ENCODE assay signal across 19 mouse cellular contexts in genomic region chr5:97983375-97983774, GRCm38 (mm10). TPM values are rescaled to one million over a fixed set of nuclear protein-coding genes. Genes with fewer than 3 reads are reported as not detected.
DNase-seq lines count a peak whose midpoint lies in the region; ATAC-seq and TF ChIP-seq lines count a peak whose summit lies in the region.
"Had no signal": no experiment of that assay in that cellular context is flagged by ENCODE, and none has a peak within 500 bp of the region (broad histone marks: within the 10 kb centered on the region; RNA-seq: fewer than 3 reads in every experiment).

No protein-coding gene starts in this region.

- peak; percentile 64 for DNase-seq in 416B (ENCODE audit: low read depth)
- DNase-seq in CD4-positive, CD25-positive, alpha-beta regulatory T cell, adult 2 months (ENCODE audit: low read depth, low spot score) = peak; percentile 73
- DNase-seq in induced T-regulatory cell, adult 2 months (ENCODE audit: low read depth) = peak; percentile 75
- peak; percentile 72 for DNase-seq in thymus, adult 2 months
- no peak for DNase-seq in adrenal gland, adult 18-20 months (ENCODE audit: low spot score in 2 of 2)
- no peak for DNase-seq in right cerebral cortex, postnatal 4 days
- no peak for DNase-seq in heart, postnatal 4 days
- DNase-seq: adrenal gland, postnatal 36 days; cerebellum, adult 2 months; forebrain, postnatal 0 days; kidney, adult 8-10 months; lung, adult 2 months; lung, postnatal 36 days had no signal

- peaks cover 13% of the 10 kb centered on the region for H3K4me1 ChIP-seq in thymus, adult 2 months (replicated peaks; ENCODE audit: control insufficient read depth, insufficient read depth, low read length)

- 18% methylated on average over 9 of the region's 9 CpGs for WGBS in thymus, adult 2 months

- no peaks in the 10 kb centered on the region for H3K27me3 ChIP-seq in thymus, adult 2 months (ENCODE audit: control insufficient read depth, insufficient read depth, low read length)
- H3K27me3 ChIP-seq: embryonic facial prominence, embryonic 13.5 days; midbrain, embryonic 12.5 days; neural tube, embryonic 15.5 days had no signal

- TF ChIP-seq CTCF in thymus, adult 2 months (IDR thresholded peaks at IDR 0.05; ENCODE audit: borderline replicate concordance, control insufficient read depth, extremely low read depth, insufficient read depth, low read length, poor library complexity) = no peak

- no peak overlapping the region for H3K4me3 ChIP-seq in thymus, adult 2 months (ENCODE audit: control insufficient read depth, insufficient read depth, low read length)
- H3K4me3 ChIP-seq: embryonic facial prominence, embryonic 13.5 days; limb, embryonic 10.5 days; midbrain, embryonic 12.5 days; neural tube, embryonic 15.5 days had no signal

- TF ChIP-seq POLR2A in thymus, adult 2 months (IDR thresholded peaks at IDR 0.05; ENCODE audit: control insufficient read depth, extremely low read depth, insufficient read depth, low read length, poor library complexity) = no peak

- no peaks in the 10 kb centered on the region for H3K36me3 ChIP-seq in thymus, adult 2 months (ENCODE audit: control insufficient read depth, insufficient read depth, low read length)
- H3K36me3 ChIP-seq: neural tube, embryonic 15.5 days had no signal

- peak overlapping the region; percentile 21; the same call in 1 of the 2 replicates for H3K27ac ChIP-seq in thymus, adult 2 months (ENCODE audit: control insufficient read depth, insufficient read depth, low read length)
- H3K27ac ChIP-seq: embryonic facial prominence, embryonic 13.5 days; hindbrain, postnatal 0 days; limb, embryonic 10.5 days; midbrain, embryonic 12.5 days; neural tube, embryonic 15.5 days had no signal

- no peak for ATAC-seq in monocyte, adult 5-6 weeks (replicated peaks; ENCODE audit: insufficient number of reproducible peaks, low FRiP score, low TSS enrichment, poor library complexity, severe bottlenecking)
- ATAC-seq: forebrain, postnatal 0 days; hindbrain, postnatal 0 days had no signal

RNA-seq across cellular contexts. Expression of gene Antxr2, which starts 47.5 kb away (rescaled TPM):
- 4.5 and 5.0 TPM in 2 replicates for polyA plus RNA-seq in thymus, adult 2 months (2012; rRNA removed)
- total RNA-seq in adrenal gland, adult 18-20 months (2021) = 10 to 100 TPM; 30.1 to 42.5 TPM
- total RNA-seq in monocyte, adult 5-6 weeks (2017) = 29.2 to 34.6 TPM (median 31.4 TPM) in 3 replicates
- 100 to 1,000 TPM; 107 to 108 TPM for total RNA-seq in heart, postnatal 4 days (2021)

Comparison
In these comparisons a context has a peak if more than half of its experiments do, and no peak if none do; other contexts are left out.
1. DNase-seq: peak in 416B (single experiment), CD4-positive, CD25-positive, alpha-beta regulatory T cell, adult 2 months (single experiment), induced T-regulatory cell, adult 2 months (single experiment) and thymus, adult 2 months (single experiment); none in adrenal gland, adult 18-20 months (0 of 2), right cerebral cortex, postnatal 4 days (single experiment) and heart, postnatal 4 days (single experiment).